Mouse (Mus musculus) hindbrain, embryonic 12.5 days (tissue): ENCODE measurements around the gene Ift140. TPM values are rescaled to one million over a fixed set of nuclear protein-coding genes. Genes with fewer than 3 reads are reported as not detected.

Source experiments
- ATAC-seq: fragments of 200-750 bp; cut with Nextera tagmentation; 2 replicates; pipeline ENCODE4 v1.8.0; 2017; ENCODE audit warnings: moderate TSS enrichment; ENCODE audit not compliant: low FRiP score
- H3K27ac ChIP-seq: fragments of 300-500 bp; sonication (generic); 2 replicates; pipeline ENCODE4 v1.5.1; 2016; ENCODE audit warnings: mild to moderate bottlenecking
- H3K27me3 ChIP-seq: fragments of 300-500 bp; sonication (generic); 2 replicates; pipeline ENCODE4 v1.6.1; 2016; ENCODE audit warnings: mild to moderate bottlenecking
- H3K36me3 ChIP-seq: fragments of 300-500 bp; sonication (generic); 2 replicates; pipeline ENCODE4 v1.6.1; 2016; ENCODE audit warnings: mild to moderate bottlenecking
- H3K4me1 ChIP-seq: fragments of 300-500 bp; sonication (generic); 2 replicates; pipeline ENCODE4 v1.6.1; 2016
- H3K4me2 ChIP-seq: fragments of 300-500 bp; sonication (generic); replicated peaks from 2 replicates; pipeline ENCODE4 v1.6.1; 2016; ENCODE audit warnings: mild to moderate bottlenecking
- H3K4me3 ChIP-seq: fragments of 300-500 bp; sonication (generic); 2 replicates; pipeline ENCODE4 v1.5.1; 2016; ENCODE audit warnings: mild to moderate bottlenecking
- H3K9ac ChIP-seq: fragments of 300-500 bp; sonication (generic); 2 replicates; pipeline ENCODE4 v1.6.1; 2016; ENCODE audit warnings: mild to moderate bottlenecking, moderate library complexity
- H3K9me3 ChIP-seq: fragments of 300-500 bp; sonication (generic); replicated peaks from 2 replicates; pipeline ENCODE4 v1.6.1; 2016; ENCODE audit warnings: mild to moderate bottlenecking
- WGBS: fragments of 180-500 bp; shearing (Covaris S2); methylation state at CpG from one replicate; pipeline ENCODE4 v1.1.7; 2016; 5-methylcytosine and 5-hydroxymethylcytosine counted together
- polyA plus RNA-seq: library from polyadenylated mRNA; unstranded; fragments of >200 nt; fragmentation: Nextera tagmentation; extraction: Ambion mirVana; gene quantifications from 2 replicates; pipeline ENCODE4 v1.2.1, GENCODE M21; 2016

Ift140 gene
- polyA plus RNA-seq, 1 experiment from 2014 or later: 27.6 TPM

- 91% methylated on average over 6 of the region's 6 CpGs for WGBS
- H3K27ac ChIP-seq: no peak overlapping the region
- H3K27me3 ChIP-seq: no peaks in the 10 kb centered on the region
- no peak overlapping the region for H3K4me2 ChIP-seq
- H3K9ac ChIP-seq: no peak overlapping the region
- ATAC-seq: no peak
- no peaks in the 10 kb centered on the region for H3K4me1 ChIP-seq
- H3K4me3 ChIP-seq: no peak overlapping the region
- peaks cover 42% of the 10 kb centered on the region for H3K36me3 ChIP-seq
- no peaks in the 10 kb centered on the region for H3K9me3 ChIP-seq
Measured at GRCm38 (mm10) chr17:25047143-25047542, 31.3 kb downstream of the Ift140 start.

- peaks cover 43% of the 10 kb centered on the region for H3K36me3 ChIP-seq
- H3K9me3 ChIP-seq: no peaks in the 10 kb centered on the region
- no peaks in the 10 kb centered on the region for H3K4me1 ChIP-seq
- no peak overlapping the region for H3K4me2 ChIP-seq
- no peak overlapping the region for H3K4me3 ChIP-seq
- no peak overlapping the region for H3K9ac ChIP-seq
- H3K27ac ChIP-seq: no peak overlapping the region
- ATAC-seq: no peak
- no peaks in the 10 kb centered on the region for H3K27me3 ChIP-seq
- 89% methylated on average over 9 of the region's 9 CpGs for WGBS
Measured at GRCm38 (mm10) chr17:25053274-25053673, 37.4 kb downstream of the Ift140 start.

GRCm38 (mm10) chr17:25057041-25057440, 41.2 kb downstream of the Ift140 start:
- ATAC-seq: no peak
- no peaks in the 10 kb centered on the region for H3K9me3 ChIP-seq
- no peaks in the 10 kb centered on the region for H3K4me1 ChIP-seq
- H3K36me3 ChIP-seq: peaks cover 47% of the 10 kb centered on the region
- 86% methylated on average over 6 of the region's 6 CpGs for WGBS
- no peak overlapping the region for H3K4me3 ChIP-seq
- H3K27ac ChIP-seq: no peak overlapping the region
- H3K27me3 ChIP-seq: no peaks in the 10 kb centered on the region
- H3K4me2 ChIP-seq: no peak overlapping the region
- H3K9ac ChIP-seq: no peak overlapping the region

GRCm38 (mm10) chr17:25063261-25063660, 47.4 kb downstream of the Ift140 start:
- peaks cover 37% of the 10 kb centered on the region for H3K36me3 ChIP-seq
- WGBS: 83% methylated on average over 4 of the region's 4 CpGs

GRCm38 (mm10) chr17:25063872-25064271, 48.0 kb downstream of the Ift140 start:
- WGBS: 92% methylated on average over 12 of the region's 12 CpGs
- Histone ChIP-seq H3K9ac (no peak overlapping the region), H3K4me1 (no peaks in the 10 kb centered on the region; the same call in 1 of the 2 replicates), H3K27me3 (no peaks in the 10 kb centered on the region), H3K4me2 (no peak overlapping the region), H3K4me3 (no peak overlapping the region), H3K27ac (no peak overlapping the region), H3K36me3 (peaks cover 32% of the 10 kb centered on the region), H3K9me3 (no peaks in the 10 kb centered on the region)
- no peak for ATAC-seq

More at GRCm38 (mm10) chr17:25063261-25063660, 47.4 kb downstream of the Ift140 start:
- Histone ChIP-seq H3K9ac (no peak overlapping the region), H3K4me2 (no peak overlapping the region), H3K27me3 (no peaks in the 10 kb centered on the region), H3K9me3 (no peaks in the 10 kb centered on the region), H3K4me1 (no peaks in the 10 kb centered on the region; the same call in 1 of the 2 replicates), H3K4me3 (no peak overlapping the region), H3K27ac (no peak overlapping the region)
- no peak for ATAC-seq

GRCm38 (mm10) chr17:25064351-25064750, 48.5 kb downstream of the Ift140 start:
- Histone ChIP-seq H3K9ac (no peak overlapping the region), H3K27me3 (no peaks in the 10 kb centered on the region), H3K4me1 (no peaks in the 10 kb centered on the region; the same call in 1 of the 2 replicates), H3K27ac (no peak overlapping the region), H3K9me3 (no peaks in the 10 kb centered on the region), H3K4me2 (no peak overlapping the region), H3K4me3 (no peak overlapping the region), H3K36me3 (peaks cover 30% of the 10 kb centered on the region)
- no peak for ATAC-seq
- WGBS: 74% methylated on average over 9 of the region's 9 CpGs

- no peak overlapping the region for H3K4me2 ChIP-seq
- no peaks in the 10 kb centered on the region for H3K27me3 ChIP-seq
- no peak overlapping the region for H3K9ac ChIP-seq
- H3K4me3 ChIP-seq: no peak overlapping the region
- peaks cover 23% of the 10 kb centered on the region for H3K36me3 ChIP-seq
- no peak overlapping the region for H3K27ac ChIP-seq
- no peaks in the 10 kb centered on the region for H3K9me3 ChIP-seq
- H3K4me1 ChIP-seq: no peaks in the 10 kb centered on the region; the same call in 1 of the 2 replicates
- WGBS: 87% methylated on average over 3 of the region's 3 CpGs
- ATAC-seq: no peak
Measured at GRCm38 (mm10) chr17:25065189-25065588, 49.3 kb downstream of the Ift140 start.

- H3K4me2 ChIP-seq: no peak overlapping the region
- 94% methylated on average over 7 of the region's 7 CpGs for WGBS
- H3K36me3 ChIP-seq: peaks cover 18% of the 10 kb centered on the region
- H3K27me3 ChIP-seq: no peaks in the 10 kb centered on the region
- no peaks in the 10 kb centered on the region; the same call in 1 of the 2 replicates for H3K4me1 ChIP-seq
- no peak overlapping the region for H3K9ac ChIP-seq
- H3K27ac ChIP-seq: no peak overlapping the region
- no peaks in the 10 kb centered on the region for H3K9me3 ChIP-seq
- H3K4me3 ChIP-seq: no peak overlapping the region
- ATAC-seq: no peak
Measured at GRCm38 (mm10) chr17:25066595-25066994, 50.7 kb downstream of the Ift140 start.

GRCm38 (mm10) chr17:25067442-25067851, 51.6 kb downstream of the Ift140 start:
- 77% methylated on average over 8 of the region's 8 CpGs for WGBS
- Histone ChIP-seq H3K27me3 (no peaks in the 10 kb centered on the region), H3K27ac (no peak overlapping the region)

GRCm38 (mm10) chr17:25068690-25069089, 52.8 kb downstream of the Ift140 start:
- peaks cover 11% of the 10 kb centered on the region; the same call in 1 of the 2 replicates for H3K36me3 ChIP-seq
- no peak overlapping the region for H3K4me2 ChIP-seq
- ATAC-seq: no peak
- no peak overlapping the region for H3K27ac ChIP-seq
- 61% methylated on average over 2 of the region's 2 CpGs for WGBS
- H3K9me3 ChIP-seq: no peaks in the 10 kb centered on the region
- H3K27me3 ChIP-seq: no peaks in the 10 kb centered on the region
- no peak overlapping the region for H3K9ac ChIP-seq
- no peak overlapping the region for H3K4me3 ChIP-seq
- H3K4me1 ChIP-seq: no peaks in the 10 kb centered on the region

More at GRCm38 (mm10) chr17:25067442-25067851, 51.6 kb downstream of the Ift140 start:
- no peak overlapping the region for H3K4me2 ChIP-seq
- no peaks in the 10 kb centered on the region for H3K9me3 ChIP-seq
- no peaks in the 10 kb centered on the region; the same call in 1 of the 2 replicates for H3K4me1 ChIP-seq
- peaks cover 17% of the 10 kb centered on the region for H3K36me3 ChIP-seq
- no peak for ATAC-seq
- no peak overlapping the region for H3K4me3 ChIP-seq
- H3K9ac ChIP-seq: no peak overlapping the region

GRCm38 (mm10) chr17:25076906-25077305, 61.0 kb downstream of the Ift140 start:
- Histone ChIP-seq H3K9me3 (no peaks in the 10 kb centered on the region), H3K9ac (no peak overlapping the region)

GRCm38 (mm10) chr17:25077771-25078372, 62.0 kb downstream of the Ift140 start:
- H3K9ac ChIP-seq: no peak overlapping the region
- WGBS: 79% methylated on average over 13 of the region's 13 CpGs
- no peaks in the 10 kb centered on the region for H3K36me3 ChIP-seq
- no peak overlapping the region for H3K4me3 ChIP-seq
- H3K27ac ChIP-seq: peak overlapping the region; percentile 36
- no peaks in the 10 kb centered on the region for H3K9me3 ChIP-seq
- no peaks in the 10 kb centered on the region for H3K27me3 ChIP-seq
- H3K4me2 ChIP-seq: no peak overlapping the region; the same call in 1 of the 2 replicates
- peaks cover 6% of the 10 kb centered on the region; the same call in 1 of the 2 replicates for H3K4me1 ChIP-seq
- ATAC-seq: no peak

More at GRCm38 (mm10) chr17:25076906-25077305, 61.0 kb downstream of the Ift140 start:
- 92% methylated on average over 4 of the region's 4 CpGs for WGBS
- H3K4me3 ChIP-seq: no peak overlapping the region
- H3K27ac ChIP-seq: no peak overlapping the region
- no peak for ATAC-seq
- H3K36me3 ChIP-seq: peaks cover 3% of the 10 kb centered on the region; the same call in 1 of the 2 replicates
- no peaks in the 10 kb centered on the region for H3K27me3 ChIP-seq
- no peak overlapping the region for H3K4me2 ChIP-seq
- 0 out of 2 replicates have a peak, but pooled peaks cover 5% of the 10 kb centered on the region for H3K4me1 ChIP-seq

- no peak for ATAC-seq
- Histone ChIP-seq H3K4me2 (no peak overlapping the region), H3K9me3 (no peaks in the 10 kb centered on the region), H3K9ac (peak overlapping the region; percentile 32; the same call in 1 of the 2 replicates), H3K27ac (0 out of 2 replicates have a peak overlapping the region, but pooled peaks have one; percentile 37), H3K4me3 (peak overlapping the region; percentile 11), H3K36me3 (no peaks in the 10 kb centered on the region), H3K27me3 (no peaks in the 10 kb centered on the region), H3K4me1 (peaks cover 7% of the 10 kb centered on the region; the same call in 1 of the 2 replicates)
- 91% methylated on average over 13 of the region's 13 CpGs for WGBS
Measured at GRCm38 (mm10) chr17:25080210-25080609, 64.3 kb downstream of the Ift140 start.
